Mouse (Mus musculus): ENCODE measurements at regions not wholly inside any gene's neighbourhood (a gene's known extent, or its start where the extent isn't known, plus 50 kb on each side); places are given as distances from the start of the nearest gene placed in this dataset.
A peak's percentile ranks its signal among the peaks of the same experiment; 100 is the strongest.

- peak; percentile 31 to 44 for DNase-seq (ENCODE audit: low spot score in 2 of 2)
Observed at GRCm38 (mm10) chr14:99712624-99713023, 414.1 kb downstream of the Klf5 start.

- DNase-seq (ENCODE audit: low spot score in 2 of 2) = no peak
Observed at GRCm38 (mm10) chr14:99713069-99713830, 414.8 kb downstream of the Klf5 start.

DNA sequence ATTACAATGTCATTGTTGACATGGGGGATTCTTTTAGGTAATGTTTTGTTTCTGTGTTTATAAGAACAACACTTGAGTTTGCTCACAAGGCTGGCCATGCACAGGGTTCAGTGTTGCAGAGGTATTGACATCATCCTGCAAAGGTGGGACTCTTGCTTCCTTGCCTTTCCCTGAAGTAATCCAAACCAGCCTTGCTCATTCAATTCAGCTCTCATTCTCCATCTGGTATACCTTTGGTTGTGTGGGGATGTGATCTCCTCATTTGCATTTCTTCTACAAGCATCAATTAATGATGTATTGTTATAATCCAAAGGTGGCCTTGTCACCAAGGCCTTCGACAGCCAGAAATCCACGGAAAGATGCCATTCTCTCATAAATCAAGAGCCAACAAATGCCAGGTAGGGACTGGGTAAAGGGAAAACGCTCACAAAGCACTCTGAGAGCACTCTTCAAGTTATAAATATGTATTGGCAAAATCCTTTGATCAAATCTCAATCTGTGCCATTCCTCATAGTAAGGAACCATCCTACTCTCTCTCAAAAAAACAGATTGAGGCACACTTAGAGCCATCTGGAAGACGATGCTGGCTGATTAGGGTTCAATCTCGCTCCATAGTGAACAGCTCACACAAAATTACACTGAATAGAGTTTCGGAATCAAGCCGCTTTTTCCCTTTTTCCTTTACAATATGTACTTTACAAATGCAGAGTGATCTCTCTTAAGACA is 435.1 kb downstream of the Klf5 start:
- DNase-seq (ENCODE audit: low spot score in 2 of 2) = peak in 1 of 2 experiments; percentile 59

GRCm38 (mm10) chr14:99734200-99734567 is 435.7 kb downstream of the Klf5 start:
- no peak for DNase-seq (ENCODE audit: low spot score in 2 of 2)

DNA sequence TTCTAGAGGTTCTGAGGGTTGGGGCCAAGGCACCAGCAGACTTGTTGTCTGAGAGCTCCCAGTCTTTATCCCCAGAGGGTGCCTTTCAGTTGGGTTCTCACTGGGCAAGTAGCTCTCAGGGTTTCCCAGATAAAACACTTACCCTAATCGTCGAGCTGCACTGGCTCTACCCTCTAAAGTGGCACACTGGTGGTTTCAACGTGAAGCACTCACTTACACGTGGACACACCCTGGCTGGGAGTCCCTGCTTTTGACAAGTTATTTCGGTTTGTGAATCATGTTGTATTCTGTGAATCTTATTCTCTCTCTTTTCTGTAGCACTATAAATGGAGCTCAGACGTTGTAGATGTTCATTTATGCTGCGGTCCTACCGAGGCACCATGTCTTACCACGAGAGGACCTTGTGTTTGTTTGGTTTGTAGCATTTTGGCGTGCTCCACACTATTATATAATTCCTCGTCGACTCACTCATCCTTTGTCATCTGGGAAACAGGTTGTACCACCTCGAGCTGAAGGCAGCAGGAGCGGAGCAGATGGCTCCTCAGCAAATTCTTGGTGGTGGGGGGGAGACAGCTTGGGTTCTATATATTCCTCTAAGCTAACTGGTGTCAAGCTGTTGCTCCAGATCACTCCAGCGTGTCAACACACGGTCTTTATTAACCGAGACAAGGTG is 445.3 kb downstream of the Klf5 start:
- peak; percentile 52 to 71 for DNase-seq (ENCODE audit: low spot score in 2 of 2)

DNA sequence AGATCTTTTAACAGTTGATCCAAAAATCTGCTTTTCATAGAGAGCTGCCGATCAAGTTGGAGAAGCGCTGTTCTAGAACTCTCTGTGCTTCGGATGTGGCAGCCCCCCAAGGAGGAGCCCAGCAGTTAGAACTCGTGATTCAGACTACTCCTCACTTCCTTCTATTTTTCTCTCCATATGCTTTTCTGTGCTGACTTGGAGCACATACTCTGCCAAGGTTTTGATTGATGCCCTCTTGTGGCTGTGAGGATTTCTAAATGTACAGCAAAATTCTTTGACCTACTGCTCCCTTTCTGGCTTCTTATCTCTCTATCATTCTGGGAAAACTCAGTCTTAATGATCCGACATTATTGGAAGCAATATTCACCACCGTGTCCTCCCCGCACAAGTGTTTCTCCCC is 446.7 kb downstream of the Klf5 start:
- no peak for DNase-seq (ENCODE audit: low spot score in 2 of 2)

DNA sequence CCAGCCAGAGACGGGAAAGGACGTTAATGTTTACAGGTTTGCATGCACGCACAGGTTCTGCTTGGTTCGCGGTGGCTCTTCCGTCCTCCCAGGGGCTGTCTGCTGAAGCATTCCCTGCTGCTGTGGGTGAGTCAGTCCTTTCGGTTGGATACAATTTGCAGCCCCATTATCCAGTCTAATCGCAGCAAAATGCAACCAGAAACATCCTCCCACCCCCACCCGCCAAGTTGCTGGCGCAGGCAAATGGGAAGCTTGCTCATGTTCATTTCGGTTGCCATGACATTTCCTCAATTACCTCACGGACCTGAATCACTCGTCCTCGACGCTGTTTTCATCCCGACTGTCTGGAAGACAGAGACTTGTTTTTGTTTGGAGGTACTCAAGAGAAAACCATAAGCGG is 449.7 kb downstream of the Klf5 start:
- DNase-seq (ENCODE audit: low spot score in 2 of 2) = peak; percentile 45 to 56

- no peak for DNase-seq (ENCODE audit: low spot score in 2 of 2)
Observed at GRCm38 (mm10) chr14:99749308-99750305, 451.1 kb downstream of the Klf5 start.

- DNase-seq (ENCODE audit: low spot score in 2 of 2) = no peak
Observed at GRCm38 (mm10) chr14:99758045-99758444, 459.6 kb downstream of the Klf5 start.

DNA sequence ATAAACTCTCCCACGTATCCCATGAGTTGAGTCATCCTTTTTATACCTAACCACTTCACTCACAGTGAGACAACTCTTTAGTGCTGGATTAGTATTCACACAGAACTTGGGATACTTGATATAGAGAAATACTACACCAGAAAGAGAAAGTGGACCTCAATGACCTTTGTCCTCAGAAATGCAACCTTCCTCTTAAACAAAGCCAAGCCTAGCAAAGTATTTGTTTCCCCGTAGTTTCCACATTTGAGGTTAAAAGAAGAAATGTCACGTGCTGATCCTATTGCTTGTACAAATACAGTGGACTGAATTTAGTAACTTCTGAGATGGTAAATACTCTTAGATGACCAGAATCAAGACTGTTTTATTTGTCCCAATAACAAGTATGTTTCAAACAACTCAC is 464.8 kb downstream of the Klf5 start:
- DNase-seq (ENCODE audit: low spot score in 2 of 2) = no peak

GRCm38 (mm10) chr14:99771009-99771408 is 472.5 kb downstream of the Klf5 start:
- DNase-seq (ENCODE audit: low spot score in 2 of 2) = no peak

GRCm38 (mm10) chr14:99772774-99773423 is 474.4 kb downstream of the Klf5 start:
- DNase-seq (ENCODE audit: low spot score in 2 of 2) = no peak

DNA sequence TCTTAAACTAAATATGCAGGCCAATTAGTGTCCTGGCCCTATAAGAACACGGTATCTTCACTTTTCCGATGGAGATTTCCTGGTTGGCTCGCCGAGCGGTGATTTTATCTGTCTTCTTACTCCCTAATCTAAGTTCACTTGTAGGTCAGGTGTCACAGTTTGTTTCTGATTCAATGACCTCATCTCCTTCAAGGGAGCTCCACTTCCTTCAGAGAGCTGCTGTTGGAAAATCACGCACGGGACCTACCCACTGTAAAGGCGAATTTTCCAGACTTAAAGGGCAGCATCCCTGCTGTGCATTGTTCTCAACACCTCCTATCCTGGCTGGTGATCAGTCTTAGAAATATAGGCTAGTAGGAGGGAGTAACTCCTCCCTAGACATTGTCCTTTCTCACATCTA is 480.0 kb downstream of the Klf5 start:
- DNase-seq (ENCODE audit: low spot score in 2 of 2) = no peak

DNA sequence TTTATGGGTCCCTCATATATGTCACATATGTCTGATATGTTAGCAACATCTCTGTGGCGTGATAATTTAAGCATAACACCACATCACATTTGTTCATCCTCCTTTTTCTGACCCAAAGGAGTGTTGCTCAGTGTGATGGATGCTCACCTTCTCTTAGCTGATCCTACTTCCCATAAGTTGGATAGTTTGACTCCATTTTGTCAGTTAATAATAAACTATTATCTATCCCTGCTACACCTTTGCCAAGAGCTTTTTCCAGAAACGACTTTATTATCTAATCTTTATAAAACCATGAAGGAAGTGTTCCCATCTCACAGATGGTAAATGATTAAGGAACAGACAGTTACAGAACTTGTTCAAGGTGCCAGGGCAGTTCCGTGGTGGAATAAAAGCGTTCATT is 480.5 kb downstream of the Klf5 start:
- no peak for DNase-seq (ENCODE audit: low spot score in 2 of 2)

DNA sequence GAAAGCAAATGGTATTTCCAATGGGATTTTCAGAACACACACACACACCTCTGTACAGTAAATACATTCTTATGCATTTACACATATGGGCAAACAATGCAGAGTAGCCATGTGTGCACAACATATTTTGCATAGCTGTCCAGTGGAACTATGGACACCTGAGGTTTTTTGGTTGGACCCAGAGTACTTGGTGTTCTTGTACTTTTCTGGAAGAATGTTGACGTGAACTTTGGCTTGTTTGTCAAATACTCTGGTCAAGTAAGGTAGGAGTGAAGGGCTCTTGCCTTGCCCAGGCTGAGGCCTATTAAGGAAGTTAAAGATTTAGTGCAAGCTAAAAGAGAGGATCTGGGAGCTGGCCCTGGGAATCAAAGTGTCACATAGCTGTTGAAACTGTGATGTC is 485.2 kb downstream of the Klf5 start:
- no peak for DNase-seq (ENCODE audit: low spot score in 2 of 2)

- no peak for DNase-seq (ENCODE audit: low spot score in 2 of 2)
Observed at GRCm38 (mm10) chr14:99785106-99785505, 486.6 kb downstream of the Klf5 start.

DNA sequence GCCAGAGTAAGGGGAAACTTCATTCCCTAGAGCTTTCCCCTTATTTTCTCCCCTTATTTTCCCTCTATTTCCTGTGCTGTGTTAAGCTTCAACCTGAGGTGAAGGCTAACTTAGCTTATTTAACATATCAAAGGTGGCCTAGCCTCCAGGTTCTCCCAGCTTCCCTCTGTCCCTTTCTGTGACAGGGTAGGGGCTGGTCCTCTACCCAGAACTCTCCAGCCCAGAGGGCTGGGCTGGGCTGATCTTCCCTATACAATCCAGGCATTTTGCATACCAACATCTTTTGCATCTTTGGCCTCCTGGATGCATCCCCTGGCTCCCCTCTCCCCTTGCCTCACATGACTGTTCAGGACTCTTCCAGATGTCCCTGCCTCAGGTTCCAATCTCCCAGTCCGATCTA is 487.9 kb downstream of the Klf5 start:
- DNase-seq (ENCODE audit: low spot score in 2 of 2) = no peak

- no peak for DNase-seq (ENCODE audit: low spot score in 2 of 2)
Observed at GRCm38 (mm10) chr14:99788185-99788584, 489.7 kb downstream of the Klf5 start.

- DNase-seq (ENCODE audit: low spot score in 2 of 2) = no peak
Observed at GRCm38 (mm10) chr14:99796293-99796692, 488.2 kb downstream of the Klf12 start.

DNA sequence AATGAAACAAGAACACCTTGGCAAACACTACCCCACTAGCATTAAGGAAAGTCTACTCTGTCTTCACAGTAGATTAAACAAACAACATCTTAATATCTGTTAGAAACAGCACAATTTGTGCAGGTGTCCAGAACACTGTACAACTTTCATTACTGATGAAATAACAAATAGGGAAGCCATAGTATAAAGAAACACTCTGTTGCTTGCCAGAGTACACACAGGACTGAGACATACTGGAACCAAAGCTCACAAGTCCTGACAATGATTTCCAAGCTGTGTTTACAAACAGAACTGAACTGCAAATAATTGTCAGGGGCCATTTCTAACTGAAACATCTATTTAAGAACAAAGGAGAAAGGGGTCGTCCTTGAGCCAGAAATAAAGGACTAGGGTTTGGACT is 478.4 kb downstream of the Klf12 start:
- no peak for DNase-seq (ENCODE audit: low spot score in 2 of 2)

GRCm38 (mm10) chr14:99806599-99806998 is 477.9 kb downstream of the Klf12 start:
- DNase-seq (ENCODE audit: low spot score in 2 of 2) = no peak

All from right cerebral cortex, postnatal 10 days (tissue).